Mouse (Mus musculus): ENCODE measurements around the gene Mucl3.

DNA sequence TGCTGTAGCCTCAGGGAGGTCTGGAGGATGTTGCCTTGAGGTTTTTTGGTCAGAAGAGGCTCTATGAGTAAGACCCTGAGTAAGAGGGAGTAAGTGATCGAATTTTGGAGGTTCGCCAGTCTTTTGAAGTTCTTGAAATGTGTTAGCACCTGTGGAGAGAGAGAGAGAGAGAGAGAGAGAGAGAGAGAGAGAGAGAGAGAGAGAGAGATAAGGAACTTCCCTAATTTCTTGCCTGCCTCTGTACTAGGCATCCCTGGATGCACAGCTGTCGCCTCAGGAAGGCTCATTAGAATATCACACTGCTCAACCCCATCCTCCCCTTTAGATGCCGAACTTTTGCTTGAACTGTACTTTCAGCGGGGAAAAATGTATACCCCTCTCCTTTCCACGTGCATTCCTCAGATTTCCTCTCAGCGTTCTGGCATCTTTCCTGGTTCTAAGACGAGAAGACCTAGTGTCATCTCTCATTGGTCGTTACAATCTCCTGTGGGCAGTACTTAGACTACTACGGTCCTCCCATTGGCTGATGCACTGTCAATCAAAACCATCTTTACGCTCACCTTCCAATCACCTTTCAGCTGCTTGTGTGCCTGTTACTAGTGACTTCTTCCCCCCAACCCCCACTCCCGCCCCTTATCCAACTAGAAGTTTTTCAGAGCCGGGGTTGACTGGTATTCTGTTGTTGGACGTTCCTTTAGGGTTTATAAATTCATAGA, 4.9 kb downstream of the Mucl3 start:
- TF ChIP-seq POLR2A (IDR thresholded peaks at IDR 0.05; ENCODE audit: borderline replicate concordance, low read depth, low read length) (no peak), CTCF (IDR thresholded peaks at IDR 0.05; ENCODE audit: low read depth, low read length) (no peak)
